Mouse (Mus musculus): Measurements from ENCODE around the gene Palm2.
A peak's percentile ranks its signal among the peaks of the same experiment; 100 is the strongest.

Gene Palm2

GRCm38 (mm10) chr4:57569069-57569355 lies 135.0 kb downstream of the Palm2 start:
- no peak for DNase-seq (ENCODE audit: low spot score)

DNA sequence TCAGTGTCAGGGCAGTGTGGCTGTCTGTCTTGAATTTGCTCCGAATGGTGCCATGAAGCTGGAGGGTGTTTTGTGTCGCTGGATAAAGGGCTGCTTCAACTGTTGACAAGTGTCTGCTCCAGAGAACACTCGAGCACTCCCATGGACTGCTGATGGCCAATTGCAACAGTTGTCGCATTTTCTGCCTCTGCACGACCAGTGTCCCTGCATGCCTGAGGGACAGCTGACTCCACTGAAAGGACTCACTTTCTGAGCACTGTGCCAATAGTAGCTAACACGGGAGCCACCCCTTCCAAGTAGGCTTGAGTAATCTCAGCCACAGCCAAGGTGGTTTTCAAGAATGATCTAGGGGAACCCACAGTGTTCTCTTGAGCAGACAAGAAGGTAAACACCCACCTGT lies 135.7 kb downstream of the Palm2 start:
- DNase-seq (ENCODE audit: low spot score) = no peak

DNA sequence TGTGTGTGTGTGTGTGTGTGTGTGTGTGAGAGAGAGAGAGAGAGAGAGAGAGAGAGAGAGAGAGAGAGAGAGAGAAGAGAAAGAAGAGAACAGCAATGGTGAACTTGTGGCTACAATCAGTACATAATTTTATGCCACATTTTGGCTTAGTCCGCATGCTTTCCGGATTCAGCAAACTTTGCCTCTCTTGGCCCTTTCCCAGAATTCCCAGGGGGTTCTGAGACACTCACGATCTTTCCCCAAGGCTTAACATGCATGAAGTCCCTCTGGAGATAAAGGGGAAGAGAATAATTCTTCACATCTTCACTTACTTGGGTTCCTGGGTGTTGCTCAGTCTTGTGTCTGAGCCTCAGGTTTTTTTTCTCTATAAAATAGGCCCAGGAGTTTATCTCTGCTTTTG lies 136.2 kb downstream of the Palm2 start:
- no peak for DNase-seq (ENCODE audit: low spot score)

- no peak for DNase-seq (ENCODE audit: low spot score)
Measured at GRCm38 (mm10) chr4:57574181-57574580, 140.1 kb downstream of the Palm2 start.

GRCm38 (mm10) chr4:57574646-57575045 lies 140.6 kb downstream of the Palm2 start:
- DNase-seq (ENCODE audit: low spot score) = no peak

- no peak for DNase-seq (ENCODE audit: low spot score)
Measured at GRCm38 (mm10) chr4:57575686-57576085, 141.6 kb downstream of the Palm2 start.

DNA sequence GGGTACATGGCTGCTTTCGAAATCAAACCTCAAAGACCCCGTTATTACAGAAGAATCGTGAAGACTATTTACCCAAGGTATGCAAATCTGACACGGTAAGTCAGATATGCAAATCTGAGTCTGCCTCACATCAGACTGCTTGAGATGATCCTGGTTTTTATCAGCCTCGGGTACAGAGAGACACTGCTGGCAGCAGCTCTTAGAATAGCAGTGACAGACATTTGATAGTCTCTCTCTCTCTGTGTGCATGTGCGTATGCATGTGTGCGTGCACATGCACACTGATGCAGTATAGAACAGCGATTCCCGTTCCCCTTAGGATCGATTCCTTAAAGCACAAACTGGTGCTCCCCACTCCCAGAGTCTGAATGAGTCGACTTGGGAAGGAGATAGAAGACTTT lies 142.0 kb downstream of the Palm2 start:
- DNase-seq (ENCODE audit: low spot score) = no peak

GRCm38 (mm10) chr4:57579683-57580082 lies 145.6 kb downstream of the Palm2 start:
- DNase-seq (ENCODE audit: low spot score) = no peak

DNA sequence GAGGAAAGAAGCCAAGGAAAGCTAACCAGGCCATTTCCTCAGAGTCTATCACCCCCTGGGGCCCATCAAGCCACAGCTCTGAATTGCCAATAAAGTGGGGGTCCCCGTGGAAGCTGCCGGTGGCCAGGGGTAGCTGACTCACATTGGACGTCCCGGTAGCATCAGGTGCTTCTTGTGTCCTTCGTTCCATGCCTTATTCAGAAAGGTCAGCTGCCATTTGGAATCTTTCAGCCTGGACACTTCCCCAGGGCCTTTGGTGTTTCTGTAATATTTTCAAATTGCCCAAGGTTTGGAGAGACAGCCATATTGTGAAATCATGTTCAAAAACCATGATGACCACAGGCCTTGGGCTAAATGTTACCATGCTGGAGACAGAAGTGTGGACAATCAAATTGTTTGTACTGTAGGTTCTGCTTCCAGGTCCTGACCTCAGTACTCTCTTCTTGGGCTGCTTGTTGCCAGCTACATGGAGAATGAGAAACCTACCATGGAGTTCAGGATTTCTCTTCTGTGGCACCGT lies 151.3 kb downstream of the Palm2 start:
- no peak for DNase-seq (ENCODE audit: low spot score)

DNA sequence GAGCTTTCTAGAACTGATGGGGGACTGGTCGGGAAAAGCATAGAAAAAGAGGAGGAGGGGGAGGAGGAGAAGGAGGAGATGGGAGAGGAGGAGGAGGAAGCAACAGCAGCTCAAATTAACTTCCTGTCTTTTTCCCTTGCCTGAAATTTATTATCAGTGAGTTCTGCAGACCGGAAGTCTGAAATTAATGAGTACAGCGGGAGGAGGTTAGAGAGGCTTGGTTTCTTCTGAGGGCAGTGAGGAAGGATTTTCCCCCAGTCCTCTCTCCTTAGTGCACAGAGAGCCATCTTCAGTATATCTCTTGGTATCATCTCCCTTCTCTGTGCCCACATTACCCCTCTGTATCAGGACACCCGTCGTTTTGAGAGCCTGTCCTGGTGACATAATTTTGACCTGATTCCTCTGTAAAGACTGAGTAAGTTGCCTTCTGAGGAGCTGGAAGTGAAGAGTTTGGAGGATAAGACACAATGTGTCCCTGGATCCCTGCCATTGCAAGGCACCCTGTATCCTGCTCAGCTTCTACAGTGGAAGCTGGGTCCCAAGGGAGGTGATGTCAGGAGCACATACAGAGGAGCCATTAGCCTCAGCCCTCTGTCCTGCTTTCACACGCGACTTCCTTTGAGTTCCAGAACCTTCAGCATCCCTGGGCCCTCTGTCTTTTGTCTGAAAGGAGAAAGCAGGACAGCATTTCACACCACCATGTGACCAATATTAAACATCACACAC lies 153.0 kb downstream of the Palm2 start:
- DNase-seq (ENCODE audit: low spot score) = no peak

DNA sequence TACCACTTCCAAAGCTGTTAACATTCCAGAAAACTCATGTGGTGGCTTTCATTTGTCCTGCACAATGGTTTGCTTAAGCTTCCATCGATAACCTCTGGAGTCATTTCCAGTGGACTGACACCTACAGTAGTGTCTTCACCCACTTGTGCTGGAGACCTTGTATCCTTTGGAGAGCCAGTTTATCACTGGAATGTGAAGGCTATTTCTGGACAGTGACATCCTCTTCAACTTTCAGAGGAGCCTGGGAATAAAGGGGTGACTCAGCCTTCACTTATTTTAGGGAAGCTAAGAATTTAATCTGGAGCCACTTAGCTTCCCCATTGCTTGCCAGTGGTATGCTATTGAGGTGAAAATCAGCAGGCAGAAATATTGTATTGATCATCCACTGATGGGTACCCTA lies 154.3 kb downstream of the Palm2 start:
- DNase-seq (ENCODE audit: low spot score) = no peak

DNA sequence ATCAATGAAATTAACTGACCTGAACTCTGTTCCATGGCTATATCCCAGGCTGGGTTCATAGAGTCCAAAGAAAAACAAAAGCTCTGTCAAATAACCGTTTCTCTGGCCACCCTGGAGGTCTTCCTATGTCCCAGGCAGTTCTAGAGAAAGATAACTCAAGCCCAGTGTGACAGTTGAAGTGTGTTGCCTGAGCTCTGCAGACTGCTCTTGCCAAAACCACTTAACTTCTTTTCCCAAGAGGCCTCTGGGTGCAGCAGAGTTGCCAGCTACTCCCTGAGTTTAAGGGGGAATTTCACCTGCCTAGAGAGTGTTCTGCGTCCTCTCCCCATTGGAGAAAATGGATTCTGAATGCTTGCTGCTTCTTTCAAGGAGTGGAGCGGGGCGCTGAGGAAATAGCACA lies 158.7 kb downstream of the Palm2 start:
- no peak for DNase-seq (ENCODE audit: low spot score)

DNA sequence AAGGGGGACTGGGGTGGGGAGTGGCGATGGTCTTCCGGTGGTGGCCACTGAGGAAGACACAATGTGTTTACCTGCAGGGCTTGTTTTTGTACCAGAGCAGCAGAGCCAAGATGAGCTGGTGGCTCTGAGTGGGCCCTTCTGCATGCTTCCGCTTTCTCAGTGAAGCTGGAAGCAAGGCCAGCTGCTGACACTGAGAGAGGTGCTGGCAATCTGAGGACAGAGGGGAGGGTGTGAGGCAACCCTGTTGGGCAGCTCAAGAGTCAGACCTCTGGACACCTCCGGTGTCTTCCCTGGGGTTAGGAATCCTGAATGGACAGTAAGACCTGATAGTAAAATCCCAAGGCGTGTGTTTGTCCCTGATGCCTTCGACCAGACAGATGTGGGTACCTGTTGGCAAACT lies 165.9 kb downstream of the Palm2 start:
- DNase-seq (ENCODE audit: low spot score) = no peak

DNA sequence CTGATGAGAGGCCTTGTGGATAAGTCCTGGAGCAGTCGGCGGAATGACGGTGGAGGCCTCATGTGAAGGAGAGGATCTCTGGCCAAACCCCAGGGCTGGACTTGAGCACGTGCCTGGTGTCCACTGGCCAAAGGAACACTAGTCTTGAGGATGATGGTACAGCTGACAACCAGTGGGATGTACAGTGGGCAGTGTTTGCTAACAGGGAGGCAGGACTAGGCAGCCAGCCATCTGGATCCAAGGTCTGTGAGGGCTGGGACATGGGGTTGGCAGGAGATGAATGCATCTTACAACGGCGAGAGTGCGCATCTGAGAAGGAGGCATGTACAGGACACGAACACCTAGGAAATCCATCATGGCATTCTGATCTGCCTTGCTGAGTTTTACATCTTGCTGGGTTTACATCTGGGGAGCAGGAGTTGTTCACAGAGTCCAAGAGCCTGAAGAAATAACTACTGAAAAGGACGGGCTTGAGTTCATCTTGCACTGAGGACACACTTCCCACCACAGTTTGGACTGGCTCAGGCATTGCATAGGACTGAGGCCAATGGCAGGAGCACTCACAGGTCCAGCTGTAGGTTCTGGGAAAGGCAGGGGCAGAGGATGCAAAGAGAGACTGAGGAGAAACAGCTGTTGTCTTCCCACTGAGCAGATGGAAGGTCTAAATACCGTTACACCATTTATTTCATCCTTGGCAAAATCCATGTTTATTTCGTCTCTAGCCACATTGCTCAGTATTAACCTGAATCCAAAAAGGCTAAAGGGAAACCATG lies 166.8 kb downstream of the Palm2 start:
- DNase-seq (ENCODE audit: low spot score) = no peak

DNA sequence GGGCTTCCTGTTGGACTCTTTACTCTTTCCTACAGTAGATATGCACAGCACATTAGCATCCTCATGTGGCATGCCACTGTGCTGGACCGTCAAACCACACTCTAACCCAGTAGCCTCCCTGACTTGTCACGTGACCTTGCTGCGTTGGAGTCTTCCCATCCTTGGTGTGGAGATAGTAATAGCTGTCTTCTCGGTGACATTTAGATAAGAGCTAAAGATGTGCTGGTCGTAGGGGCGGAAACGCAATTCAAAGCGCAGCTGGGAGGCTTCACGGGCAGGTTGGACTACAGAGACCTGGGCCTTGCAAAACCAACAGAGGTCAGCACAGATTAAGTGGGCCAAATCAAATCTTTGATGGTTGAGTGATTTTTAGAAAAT lies 167.4 kb downstream of the Palm2 start:
- no peak for DNase-seq (ENCODE audit: low spot score)

- no peak for DNase-seq (ENCODE audit: low spot score)
Measured at GRCm38 (mm10) chr4:57601903-57602617, 168.0 kb downstream of the Palm2 start.

- DNase-seq (ENCODE audit: low spot score) = no peak
Measured at GRCm38 (mm10) chr4:57606258-57606657, 172.2 kb downstream of the Palm2 start.

DNA sequence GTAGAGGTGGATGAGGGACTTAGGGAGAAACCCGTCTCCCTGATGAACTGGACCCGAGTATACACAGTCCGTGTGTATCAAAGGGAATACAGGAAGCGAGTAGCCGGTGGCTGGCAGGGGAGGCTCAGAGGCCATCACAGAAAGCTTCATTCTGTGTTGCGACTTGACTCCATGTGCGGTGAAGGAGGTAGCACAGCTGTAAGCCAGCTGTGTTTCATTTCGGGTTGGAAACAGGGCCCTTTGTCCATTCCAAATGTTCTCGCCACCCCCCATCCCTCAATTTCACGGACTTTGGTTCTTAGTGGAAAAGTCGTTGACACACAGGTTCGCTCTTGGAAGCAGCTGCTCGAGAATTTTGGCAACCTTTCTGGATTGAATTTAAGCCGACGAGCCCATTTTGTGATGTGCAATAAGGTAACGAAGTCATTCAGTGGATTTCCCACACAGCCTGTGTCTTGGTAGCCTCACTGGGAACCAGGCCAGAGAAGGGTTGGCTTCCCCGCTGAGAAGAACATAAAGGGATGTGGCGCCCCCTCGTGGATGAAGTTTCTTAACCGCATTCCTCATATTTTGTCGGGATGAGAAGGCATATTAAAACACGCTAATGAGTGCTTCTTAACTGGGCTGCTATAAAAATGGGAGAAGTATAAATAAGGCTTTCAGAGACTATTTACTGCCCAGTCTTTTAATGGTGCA lies 173.3 kb downstream of the Palm2 start:
- peak; percentile 85 for DNase-seq (ENCODE audit: low spot score)

GRCm38 (mm10) chr4:57611303-57612077 lies 177.4 kb downstream of the Palm2 start:
- no peak for DNase-seq (ENCODE audit: low spot score)

DNA sequence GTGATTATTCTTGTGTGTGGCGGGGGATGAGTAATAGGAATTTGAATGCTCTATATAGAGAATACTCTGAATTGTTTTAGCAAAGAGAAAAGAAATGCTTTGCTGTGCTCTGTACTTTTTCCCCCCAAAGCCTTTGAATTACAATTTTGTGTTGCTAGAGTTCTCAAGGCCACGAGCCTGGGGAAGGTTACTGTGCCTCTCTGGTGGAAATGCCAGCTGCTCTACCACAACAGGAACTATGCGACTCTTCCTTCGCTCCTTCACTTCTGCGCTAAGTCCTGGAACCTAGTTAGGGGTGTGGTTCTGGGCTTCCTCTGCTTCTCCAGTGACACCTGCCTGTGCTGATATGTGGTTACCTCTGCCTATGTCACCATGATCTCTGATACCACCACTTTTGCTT lies 178.7 kb downstream of the Palm2 start:
- DNase-seq (ENCODE audit: low spot score) = no peak

GRCm38 (mm10) chr4:57614686-57615085 lies 180.6 kb downstream of the Palm2 start:
- DNase-seq (ENCODE audit: low spot score) = no peak

GRCm38 (mm10) chr4:57618743-57619142 lies 184.7 kb downstream of the Palm2 start:
- DNase-seq (ENCODE audit: low spot score) = no peak
